Mouse (Mus musculus) midbrain, postnatal 0 days (tissue): ENCODE measurements at regions not wholly inside any gene's neighbourhood (a gene's known extent, or its start where the extent isn't known, plus 50 kb on each side); places are given as distances from the start of the nearest gene placed in this dataset.

Source experiments
- ATAC-seq: fragments of 200-750 bp; cut with Nextera tagmentation; 2 replicates; pipeline ENCODE4 v1.8.0; 2017; ENCODE audit warnings: moderate number of reproducible peaks, mild to moderate bottlenecking, moderate TSS enrichment, moderate library complexity; ENCODE audit not compliant: low FRiP score
- DNase-seq: peaks from one replicate; pipeline ENCODE4 v3.0.0-alpha.2; 2015; ENCODE audit warnings: low spot score
- H3K27ac ChIP-seq: fragments of 300-500 bp; sonication (generic); 2 replicates; pipeline ENCODE4 v1.5.1; 2014; ENCODE audit warnings: low read depth, mild to moderate bottlenecking, low read length, mixed read lengths
- H3K27me3 ChIP-seq: fragments of 300-500 bp; sonication (generic); 2 replicates; pipeline ENCODE4 v1.6.1; 2014; ENCODE audit warnings: low read length, control low read depth, mixed read lengths; ENCODE audit not compliant: insufficient read depth
- H3K36me3 ChIP-seq: fragments of 300-500 bp; sonication (generic); 2 replicates; pipeline ENCODE4 v1.6.1; 2014; ENCODE audit warnings: low read length, control low read depth, mixed read lengths; ENCODE audit not compliant: insufficient read depth
- H3K4me1 ChIP-seq: fragments of 300-500 bp; sonication (generic); 2 replicates; pipeline ENCODE4 v1.6.1; 2014; ENCODE audit warnings: mild to moderate bottlenecking, control low read depth, antibody characterized with exemption, low read length, mixed read lengths; ENCODE audit not compliant: insufficient read depth
- H3K4me2 ChIP-seq: fragments of 300-500 bp; sonication (generic); 2 replicates; pipeline ENCODE4 v1.6.1; 2014; ENCODE audit warnings: low read depth, mild to moderate bottlenecking, low read length, mixed read lengths; ENCODE audit not compliant: poor library complexity, severe bottlenecking
- H3K4me3 ChIP-seq: fragments of 300-500 bp; sonication (generic); 2 replicates; pipeline ENCODE4 v1.5.1; 2014; ENCODE audit warnings: low read depth, mild to moderate bottlenecking, low read length, moderate library complexity
- H3K9ac ChIP-seq: fragments of 300-500 bp; sonication (generic); replicated peaks from 2 replicates; pipeline ENCODE4 v1.6.1; 2014; ENCODE audit warnings: mild to moderate bottlenecking, low read length, moderate library complexity, mixed read lengths; ENCODE audit not compliant: poor library complexity, severe bottlenecking
- H3K9me3 ChIP-seq: fragments of 300-500 bp; sonication (generic); 2 replicates; pipeline ENCODE4 v1.6.1; 2016; ENCODE audit warnings: low read length, control low read depth
- CTCF ChIP-seq: IDR thresholded peaks from 2 replicates; pipeline ENCODE4 v1.5.1; 2016; ENCODE audit warnings: antibody characterized with exemption, mild to moderate bottlenecking
- WGBS: fragments of 180-500 bp; shearing (Covaris S2); extraction: QIAGEN DNeasy Blood & Tissue Kit; methylation state at CpG from one replicate; pipeline ENCODE4 v1.1.7; 2014; 5-methylcytosine and 5-hydroxymethylcytosine counted together

GRCm38 (mm10) chr2:138792711-138793450 lies 536.5 kb downstream of the Btbd3 start:
- Histone ChIP-seq H3K4me2 (no peak overlapping the region), H3K4me3 (no peak overlapping the region), H3K27ac (no peak overlapping the region), H3K4me1 (no peaks in the 10 kb centered on the region), H3K9ac (no peak overlapping the region), H3K27me3 (no peaks in the 10 kb centered on the region), H3K36me3 (no peaks in the 10 kb centered on the region), H3K9me3 (no peaks in the 10 kb centered on the region)
- ATAC-seq (no peak), DNase-seq (no peak)
- no peak for TF ChIP-seq CTCF
- WGBS = 87% methylated on average over 6 of the region's 6 CpGs

GRCm38 (mm10) chr2:138806196-138806595 lies 549.8 kb downstream of the Btbd3 start:
- no peaks in the 10 kb centered on the region for H3K9me3 ChIP-seq
- H3K36me3 ChIP-seq = no peaks in the 10 kb centered on the region
- 80% methylated on average over 3 of the region's 3 CpGs for WGBS
- H3K4me3 ChIP-seq = no peak overlapping the region
- no peak overlapping the region for H3K27ac ChIP-seq
- TF ChIP-seq CTCF = no peak
- H3K9ac ChIP-seq = no peak overlapping the region
- ATAC-seq (no peak), DNase-seq (no peak)
- H3K4me1 ChIP-seq = no peaks in the 10 kb centered on the region
- no peaks in the 10 kb centered on the region for H3K27me3 ChIP-seq
- H3K4me2 ChIP-seq = no peak overlapping the region

GRCm38 (mm10) chr2:138809767-138810166 lies 553.4 kb downstream of the Btbd3 start:
- no peak overlapping the region for H3K4me2 ChIP-seq
- no peaks in the 10 kb centered on the region for H3K36me3 ChIP-seq
- H3K4me3 ChIP-seq = no peak overlapping the region
- no peak overlapping the region for H3K9ac ChIP-seq
- no peaks in the 10 kb centered on the region for H3K4me1 ChIP-seq
- ATAC-seq (no peak), DNase-seq (no peak)
- H3K27ac ChIP-seq = no peak overlapping the region
- H3K9me3 ChIP-seq = no peaks in the 10 kb centered on the region
- 78% methylated on average over 2 of the region's 2 CpGs for WGBS
- H3K27me3 ChIP-seq = no peaks in the 10 kb centered on the region
- no peak for TF ChIP-seq CTCF

GRCm38 (mm10) chr2:138820489-138820888 lies 564.1 kb downstream of the Btbd3 start:
- Histone ChIP-seq H3K9me3 (no peaks in the 10 kb centered on the region), H3K4me3 (no peak overlapping the region), H3K9ac (no peak overlapping the region), H3K27ac (no peak overlapping the region), H3K27me3 (no peaks in the 10 kb centered on the region), H3K4me1 (no peaks in the 10 kb centered on the region), H3K36me3 (no peaks in the 10 kb centered on the region), H3K4me2 (no peak overlapping the region)
- WGBS = 85% methylated on average over 4 of the region's 4 CpGs
- no peak for ATAC-seq
- DNase-seq = no peak
- TF ChIP-seq CTCF = no peak

- 56% methylated on average over 4 of the region's 4 CpGs for WGBS
- H3K4me3 ChIP-seq = no peak overlapping the region
- H3K9ac ChIP-seq = no peak overlapping the region
- H3K9me3 ChIP-seq = no peaks in the 10 kb centered on the region
- no peak overlapping the region for H3K27ac ChIP-seq
- H3K36me3 ChIP-seq = no peaks in the 10 kb centered on the region
- peak; percentile 48 for DNase-seq
- H3K4me1 ChIP-seq = no peaks in the 10 kb centered on the region
- no peaks in the 10 kb centered on the region for H3K27me3 ChIP-seq
- H3K4me2 ChIP-seq = no peak overlapping the region
- ATAC-seq = no peak
- no peak for TF ChIP-seq CTCF
Measured at GRCm38 (mm10) chr2:138824873-138825272, 568.5 kb downstream of the Btbd3 start.

GRCm38 (mm10) chr2:138827813-138828570 lies 571.6 kb downstream of the Btbd3 start:
- H3K4me3 ChIP-seq = no peak overlapping the region
- TF ChIP-seq CTCF = no peak
- DNase-seq (no peak), ATAC-seq (no peak)
- WGBS = 55% methylated on average over 2 of the region's 2 CpGs
- no peaks in the 10 kb centered on the region for H3K36me3 ChIP-seq
- no peak overlapping the region for H3K27ac ChIP-seq
- H3K27me3 ChIP-seq = no peaks in the 10 kb centered on the region
- H3K9me3 ChIP-seq = no peaks in the 10 kb centered on the region
- H3K9ac ChIP-seq = no peak overlapping the region
- H3K4me1 ChIP-seq = no peaks in the 10 kb centered on the region
- no peak overlapping the region for H3K4me2 ChIP-seq
